Mouse (Mus musculus): Measurements from ENCODE around the gene Farp2. TPM values are rescaled to one million over a fixed set of nuclear protein-coding genes. Genes with fewer than 3 reads are reported as not detected.

The Farp2 gene
- total RNA-seq, 2 experiments from 2014 or later, result 0.56 to 0.82 TPM

DNA sequence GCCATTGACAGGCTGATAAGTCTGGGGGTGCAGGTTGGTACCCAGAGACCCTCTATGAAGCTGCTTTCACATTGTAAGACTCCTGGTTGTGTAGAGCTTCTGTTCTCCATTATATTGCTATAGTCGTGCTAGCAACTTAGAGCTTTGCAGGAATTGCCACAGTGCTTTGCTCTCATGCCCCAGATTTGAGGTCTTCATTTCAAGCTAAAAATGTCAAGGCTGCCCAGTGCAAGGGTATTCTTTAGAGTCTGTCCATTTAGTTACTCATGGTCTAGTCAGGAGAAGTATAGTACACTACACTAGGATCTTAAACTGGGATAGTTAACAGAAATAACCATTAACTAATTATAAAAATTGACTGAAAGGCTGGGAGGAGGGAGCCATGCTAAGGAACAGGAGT, 35.4 kb downstream of the Farp2 start:
- ATAC-seq (replicated peaks; ENCODE audit: poor library complexity, severe bottlenecking), result no peak

- peak; percentile 70 for ATAC-seq (replicated peaks; ENCODE audit: poor library complexity, severe bottlenecking)
These were observed 39.5 kb downstream of the Farp2 start for GRCm38 (mm10) chr1:93551427-93551826.

GRCm38 (mm10) chr1:93563224-93563623, 51.3 kb downstream of the Farp2 start:
- no peak for ATAC-seq (replicated peaks; ENCODE audit: poor library complexity, severe bottlenecking)

GRCm38 (mm10) chr1:93563649-93564048, 51.8 kb downstream of the Farp2 start:
- no peak for ATAC-seq (replicated peaks; ENCODE audit: poor library complexity, severe bottlenecking)

GRCm38 (mm10) chr1:93564781-93565180, 52.9 kb downstream of the Farp2 start:
- ATAC-seq (replicated peaks; ENCODE audit: poor library complexity, severe bottlenecking), result no peak

GRCm38 (mm10) chr1:93567013-93567412, 55.1 kb downstream of the Farp2 start:
- no peak for ATAC-seq (replicated peaks; ENCODE audit: poor library complexity, severe bottlenecking)

- no peak for ATAC-seq (replicated peaks; ENCODE audit: poor library complexity, severe bottlenecking)
These were observed 56.0 kb downstream of the Farp2 start for GRCm38 (mm10) chr1:93567717-93568497.

DNA sequence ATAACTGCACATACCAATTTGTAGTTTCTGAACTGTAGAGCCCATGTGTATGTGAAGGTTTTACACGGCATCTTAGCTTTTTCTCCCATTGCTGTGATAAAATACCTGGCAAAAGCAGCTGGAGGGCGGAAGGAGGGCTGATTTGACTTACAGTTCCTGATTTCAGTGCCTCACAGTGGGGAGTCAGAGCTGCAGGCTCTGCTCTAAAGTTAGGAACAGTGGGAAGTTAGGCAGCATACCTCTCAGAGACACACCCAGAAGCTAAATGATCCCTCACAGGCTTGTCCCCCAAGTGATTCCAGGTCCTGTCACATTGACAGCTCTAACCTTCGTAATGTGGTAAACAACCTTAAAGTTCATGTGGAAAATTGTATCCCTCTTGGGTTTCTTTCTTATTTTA, 65.2 kb downstream of the Farp2 start:
- ATAC-seq (replicated peaks; ENCODE audit: poor library complexity, severe bottlenecking), result no peak

GRCm38 (mm10) chr1:93577861-93578260, 66.0 kb downstream of the Farp2 start:
- no peak for ATAC-seq (replicated peaks; ENCODE audit: poor library complexity, severe bottlenecking)

DNA sequence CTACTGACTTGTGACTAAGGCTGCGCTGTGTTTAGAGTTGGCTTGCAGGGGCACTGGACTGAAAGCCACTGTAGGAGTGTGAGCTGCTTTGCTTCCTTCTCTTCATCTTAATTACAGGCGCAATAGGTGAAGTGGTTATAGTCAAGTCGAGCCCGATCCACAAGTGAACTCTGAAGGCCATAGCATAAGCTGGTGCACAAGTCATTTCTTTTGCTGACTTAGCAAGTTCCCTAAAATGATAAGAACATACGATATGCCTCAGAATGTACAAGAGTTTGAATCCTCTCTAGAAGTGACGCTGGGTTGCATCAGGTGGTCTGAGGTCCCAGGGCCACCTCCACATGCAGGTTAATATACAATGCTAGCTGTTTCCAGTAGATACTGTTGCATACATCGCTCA, 69.7 kb downstream of the Farp2 start:
- ATAC-seq (replicated peaks; ENCODE audit: poor library complexity, severe bottlenecking), result no peak

DNA sequence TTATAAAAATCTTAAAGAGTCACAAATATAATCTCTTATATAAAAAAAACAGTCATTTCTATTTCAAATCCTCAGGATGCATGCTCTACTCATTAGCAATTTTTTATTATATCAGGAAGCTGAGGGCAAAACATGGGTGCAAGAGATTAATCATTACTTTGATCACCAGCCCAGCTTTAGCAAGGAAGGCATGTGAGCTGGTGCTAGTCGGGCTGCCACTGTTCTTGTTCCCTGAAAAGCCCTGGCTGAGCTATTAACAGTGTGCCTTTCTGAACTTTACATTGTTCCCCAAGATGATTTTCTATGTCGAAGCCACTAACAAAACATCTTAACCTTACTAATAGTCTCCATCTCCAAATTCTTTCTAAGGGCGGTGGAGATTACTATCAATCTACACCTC, 76.5 kb downstream of the Farp2 start:
- ATAC-seq (replicated peaks; ENCODE audit: poor library complexity, severe bottlenecking), result no peak

DNA sequence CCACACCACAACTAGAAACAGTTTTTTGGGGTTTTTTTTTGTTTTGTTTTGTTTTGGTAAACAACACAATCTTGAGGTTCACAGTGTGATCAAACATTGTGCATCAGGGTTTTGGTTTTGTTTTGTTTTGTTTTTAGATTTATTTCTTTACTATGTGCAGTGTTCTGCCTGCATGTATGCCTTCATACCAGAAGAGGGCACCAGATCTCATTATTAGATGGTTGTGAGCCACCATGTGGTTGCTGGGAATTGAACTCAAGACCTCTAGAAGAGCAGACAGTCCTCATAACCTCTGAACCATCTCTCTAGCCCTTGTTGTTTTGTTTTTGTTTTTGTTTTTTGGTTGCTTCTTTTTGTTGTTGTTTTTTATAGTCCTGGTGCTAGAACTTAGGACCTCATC, 82.1 kb downstream of the Farp2 start:
- no peak for ATAC-seq (replicated peaks; ENCODE audit: poor library complexity, severe bottlenecking)

DNA sequence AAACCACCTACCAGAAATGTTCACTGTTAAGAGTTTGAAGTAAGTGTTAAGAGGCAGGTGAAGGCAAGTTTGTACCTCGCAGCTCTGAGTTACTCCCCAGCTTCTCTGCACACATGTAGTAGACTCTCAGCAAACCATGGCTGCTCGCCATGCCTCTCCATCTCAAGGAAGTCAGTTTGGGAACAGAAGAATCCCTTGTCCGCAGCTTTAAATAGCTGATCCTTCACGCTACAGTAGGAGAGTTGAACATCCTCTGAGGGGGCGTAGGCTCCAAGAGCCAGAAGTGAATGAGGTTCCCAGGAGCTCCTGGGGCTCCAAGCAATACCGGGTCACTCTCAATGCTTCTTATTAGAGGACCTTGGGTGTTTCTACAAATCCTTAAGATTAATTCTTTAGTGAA, 84.0 kb downstream of the Farp2 start:
- ATAC-seq (replicated peaks; ENCODE audit: poor library complexity, severe bottlenecking), result no peak

DNA sequence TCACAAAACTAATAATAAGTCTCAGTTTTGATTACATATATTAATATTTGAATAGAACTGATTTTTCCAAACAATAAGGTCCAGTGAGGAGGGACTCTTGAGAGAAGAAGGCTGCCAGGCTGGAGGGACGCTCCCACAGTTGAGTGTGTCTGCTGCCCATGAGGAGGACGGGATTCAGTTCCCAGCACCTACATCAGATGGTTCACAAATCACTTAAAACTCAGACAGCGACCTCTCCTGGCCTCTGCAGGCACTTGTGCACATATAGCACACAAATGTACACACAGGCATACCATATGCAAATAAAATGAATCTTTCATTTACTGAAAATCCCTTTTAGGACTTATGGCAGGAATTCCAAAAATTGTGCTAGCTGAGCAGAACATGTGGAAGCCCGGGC, 91.0 kb downstream of the Farp2 start:
- no peak for ATAC-seq (replicated peaks; ENCODE audit: poor library complexity, severe bottlenecking)

DNA sequence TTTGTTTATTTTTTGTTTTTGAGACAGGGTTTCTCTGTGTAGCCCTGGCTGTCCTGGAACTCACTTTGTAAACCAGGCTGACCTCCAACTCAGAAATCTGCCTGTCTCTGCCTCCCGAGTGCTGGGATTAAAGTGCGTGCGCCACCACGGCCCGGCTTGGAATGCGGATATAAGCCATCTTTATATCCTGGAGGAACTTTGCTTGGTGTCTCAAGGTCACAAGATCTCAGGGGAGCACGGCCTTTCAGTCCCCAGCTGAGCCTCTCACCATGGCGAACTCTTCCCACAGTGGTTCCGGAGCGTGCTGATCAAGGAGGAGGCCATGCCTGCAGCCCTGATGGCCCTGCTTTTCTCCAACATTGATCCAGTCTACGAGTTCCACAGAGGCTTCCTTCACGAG, 92.0 kb downstream of the Farp2 start:
- ATAC-seq (replicated peaks; ENCODE audit: poor library complexity, severe bottlenecking), result no peak

DNA sequence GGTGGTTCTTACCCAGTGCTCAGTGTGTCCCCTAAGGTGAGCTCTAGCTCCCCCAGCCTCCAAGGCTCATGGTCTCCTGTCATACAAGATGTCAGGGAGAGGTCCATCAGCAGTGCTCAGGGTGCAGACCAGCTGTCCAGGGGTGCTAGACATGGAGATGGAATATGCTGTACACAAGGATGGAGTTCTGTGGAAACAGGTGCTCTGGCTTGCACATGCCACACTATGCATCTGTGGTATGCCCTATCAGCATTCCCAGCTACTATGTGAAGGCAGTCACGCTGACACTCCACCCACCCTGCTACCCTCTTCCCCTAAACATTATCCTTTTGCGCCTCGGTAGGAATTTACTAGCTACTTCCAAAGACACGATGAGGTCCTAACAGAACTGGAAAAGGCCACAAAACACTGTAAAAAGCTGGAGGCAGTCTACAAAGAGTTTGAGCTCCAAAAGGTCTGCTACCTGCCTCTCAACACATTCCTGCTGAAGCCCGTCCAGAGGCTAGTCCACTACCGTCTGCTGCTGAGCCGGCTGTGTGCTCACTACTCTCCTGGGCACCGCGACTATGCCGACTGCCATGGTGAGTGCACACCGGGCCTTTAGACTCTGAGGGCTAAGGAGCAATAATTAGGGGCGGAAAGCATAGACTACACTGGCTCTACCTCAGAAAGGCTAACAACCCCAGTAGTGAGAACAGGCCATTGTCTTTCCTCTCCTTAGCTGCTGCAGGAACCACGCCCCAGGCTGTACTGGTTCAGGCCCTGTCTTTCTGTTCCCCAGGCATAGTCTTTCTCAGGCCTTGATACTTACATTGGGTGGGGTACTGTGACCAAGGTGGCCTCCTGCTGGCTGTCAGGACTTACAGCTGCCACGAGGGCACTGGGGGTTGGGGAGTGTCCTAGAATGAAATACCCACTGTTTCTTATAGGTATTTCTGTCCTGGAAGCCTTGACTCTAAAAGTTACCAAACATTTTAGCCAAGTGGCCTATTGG, 95.5 kb downstream of the Farp2 start:
- ATAC-seq (replicated peaks; ENCODE audit: poor library complexity, severe bottlenecking), result no peak

GRCm38 (mm10) chr1:93608696-93609245, 96.9 kb downstream of the Farp2 start:
- ATAC-seq (replicated peaks; ENCODE audit: poor library complexity, severe bottlenecking), result no peak

- ATAC-seq (replicated peaks; ENCODE audit: poor library complexity, severe bottlenecking), result no peak
These were observed 97.9 kb downstream of the Farp2 start for GRCm38 (mm10) chr1:93609762-93610161.

- ATAC-seq (replicated peaks; ENCODE audit: poor library complexity, severe bottlenecking), result no peak
These were observed 106.3 kb downstream of the Farp2 start for GRCm38 (mm10) chr1:93618059-93618748.

GRCm38 (mm10) chr1:93618948-93619347, 107.1 kb downstream of the Farp2 start:
- no peak for ATAC-seq (replicated peaks; ENCODE audit: poor library complexity, severe bottlenecking)
